Mouse (Mus musculus) thymus, adult 2 months (tissue): ENCODE measurements at regions not wholly inside any gene's neighbourhood (a gene's known extent, or its start where the extent isn't known, plus 50 kb on each side); places are given as distances from the start of the nearest gene placed in this dataset.

Experiments
- CTCF ChIP-seq: fragments of 200-500 bp; IDR thresholded peaks from 2 replicates; pipeline ENCODE4 v1.5.1; 2012; ENCODE audit warnings: mild to moderate bottlenecking, control low read depth, low read length, moderate library complexity, borderline replicate concordance; ENCODE audit not compliant: control insufficient read depth, poor library complexity, insufficient read depth; ENCODE audit errors: extremely low read depth
- POLR2A ChIP-seq: fragments of 200-500 bp; IDR thresholded peaks from 2 replicates; pipeline ENCODE4 v1.6.1; 2012; ENCODE audit warnings: mild to moderate bottlenecking, low read length, control low read depth, moderate library complexity; ENCODE audit not compliant: control insufficient read depth, poor library complexity, insufficient read depth; ENCODE audit errors: extremely low read depth

DNA sequence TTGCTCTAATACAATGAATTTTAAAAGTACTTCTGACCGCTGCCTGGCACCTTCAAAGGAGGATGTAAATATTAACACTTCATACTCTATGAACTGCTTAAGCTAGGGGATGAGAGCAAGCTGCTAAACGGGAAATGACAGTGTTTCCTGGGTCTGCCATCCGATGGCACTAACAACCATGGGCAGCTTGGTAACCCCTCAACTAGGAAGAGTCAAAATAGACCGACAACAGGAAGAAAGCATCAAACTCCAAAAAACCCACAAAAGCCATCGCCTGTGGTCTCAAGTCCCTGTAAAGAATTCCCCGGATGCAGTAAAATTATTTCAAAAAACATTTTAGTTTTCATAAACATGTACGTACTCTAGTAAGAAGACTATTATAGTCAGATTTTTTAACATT lies 175.3 kb upstream of the Smim15 start:
- TF ChIP-seq CTCF (no peak), POLR2A (no peak)
